Mouse (Mus musculus): ENCODE measurements around the gene Pwp2.
"Not testable (repeated sequence)": the region's sequence is repeated elsewhere in the genome, so short reads cannot be mapped to it uniquely, and the experiment has no call there.

Pwp2 gene

GRCm38 (mm10) chr10:78184531-78185380 lies at the start of gene Pwp2:
Gene Pwp2, minus strand, starts transcription at chr10:78185149.
- DNase-seq, result peak; percentile 92

DNA sequence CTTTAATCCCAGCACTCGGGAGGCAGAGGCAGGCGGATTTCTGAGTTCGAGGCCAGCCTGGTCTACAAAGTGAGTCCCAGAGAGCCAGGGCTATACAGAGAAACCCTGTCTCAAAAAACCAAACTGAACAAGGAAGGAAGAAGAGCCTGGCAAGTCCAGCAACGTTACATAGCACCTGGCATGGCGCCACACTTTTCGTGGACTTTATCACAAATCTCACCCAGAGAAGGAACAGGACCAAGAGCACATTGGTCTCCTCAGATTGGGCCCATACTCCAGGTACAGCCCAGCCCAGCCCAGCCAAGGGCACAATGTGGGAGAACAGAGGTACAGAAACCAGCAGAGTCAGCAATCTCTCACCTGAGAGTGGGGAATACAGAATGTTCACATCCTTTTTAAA lies 48.8 kb upstream of the Pwp2 start:
- no peak for DNase-seq

DNA sequence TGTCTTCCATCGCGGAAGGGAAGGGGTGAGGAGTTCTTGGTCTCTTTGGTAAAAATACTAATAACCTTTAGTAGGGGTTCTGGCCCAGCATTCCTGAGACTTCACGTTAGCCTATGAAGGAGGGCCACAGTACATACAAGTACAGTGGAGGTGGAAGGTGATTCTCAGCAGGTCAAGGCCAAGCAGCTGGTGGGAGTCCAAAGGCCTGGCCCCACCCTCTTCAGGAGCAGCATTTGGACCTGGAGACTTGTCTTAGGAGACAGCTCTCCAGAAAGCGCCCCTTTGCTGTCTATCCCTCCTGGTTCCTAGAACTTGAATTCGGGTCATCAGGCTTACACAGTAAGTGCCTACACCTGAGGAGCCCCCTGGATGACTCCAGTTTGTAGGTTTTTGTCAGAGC lies 48.2 kb upstream of the Pwp2 start:
- no peak for DNase-seq

DNA sequence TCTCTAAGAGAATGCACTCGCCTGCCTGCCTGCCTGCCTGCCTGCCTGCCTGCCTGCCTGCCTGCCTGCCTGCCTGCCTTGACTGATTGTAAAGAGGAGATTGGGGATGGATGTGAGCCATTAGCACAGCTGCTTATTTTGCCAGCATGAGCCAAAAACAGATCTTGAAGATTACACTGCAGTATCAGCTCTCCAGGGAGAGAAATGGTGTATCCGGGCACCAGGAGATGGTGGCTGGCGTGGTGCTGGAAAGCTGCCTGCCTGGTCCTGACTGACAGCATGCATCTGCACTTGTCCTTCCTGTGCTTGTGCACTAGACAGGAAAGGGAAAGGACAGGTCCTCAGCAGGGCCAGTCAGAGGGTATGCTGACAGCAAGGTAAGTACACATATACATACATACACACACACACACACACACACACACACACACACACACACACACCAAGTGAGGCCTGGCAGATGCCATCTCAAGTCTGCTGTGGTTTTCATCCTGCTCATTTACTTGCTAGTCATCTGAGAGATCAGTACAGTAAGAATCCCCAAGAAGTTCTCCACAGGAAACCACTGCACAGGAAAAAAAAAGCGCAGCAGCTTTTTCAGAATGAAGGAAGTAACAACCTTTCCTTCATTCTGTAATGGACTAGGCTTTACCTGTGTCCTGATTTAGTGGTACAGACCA lies 47.5 kb upstream of the Pwp2 start:
- DNase-seq, result no peak

- no peak for DNase-seq
Measured at GRCm38 (mm10) chr10:78228560-78228928, 43.6 kb upstream of the Pwp2 start.

DNA sequence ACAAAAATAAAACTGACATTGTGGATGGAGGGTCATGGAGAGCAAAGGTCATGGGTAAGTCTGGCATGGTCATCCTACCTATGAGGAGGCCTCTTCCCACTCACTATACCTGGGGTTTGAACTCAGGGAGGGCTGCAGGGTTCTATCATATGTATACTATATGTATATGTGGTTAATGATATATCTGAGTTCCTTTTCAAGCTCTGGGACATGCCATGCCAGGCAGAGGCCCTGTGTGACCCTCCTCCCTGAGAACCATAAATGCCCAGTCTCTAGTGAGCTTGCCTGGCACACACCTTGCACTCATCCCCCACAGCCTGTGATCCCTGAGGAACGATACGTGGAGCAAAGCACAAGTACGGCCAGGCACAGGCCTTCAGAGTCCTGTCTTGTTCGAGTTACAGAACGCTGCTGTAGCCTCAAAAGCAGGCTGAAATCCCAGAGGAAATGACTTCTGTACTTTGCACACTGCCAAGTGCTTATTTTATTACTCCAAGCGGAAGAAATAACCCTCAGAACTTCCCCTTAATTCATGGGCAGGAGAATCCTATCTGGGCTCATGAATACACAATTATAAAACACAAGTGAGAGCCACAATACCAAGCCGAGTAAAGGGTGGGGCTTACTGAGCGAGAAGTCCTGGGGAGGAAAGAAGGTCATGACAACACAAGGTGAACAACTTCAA lies 43.1 kb upstream of the Pwp2 start:
- no peak for DNase-seq

GRCm38 (mm10) chr10:78224136-78224535 lies 39.2 kb upstream of the Pwp2 start:
- no peak for DNase-seq

GRCm38 (mm10) chr10:78222908-78223307 lies 38.0 kb upstream of the Pwp2 start:
- DNase-seq, result no peak

DNA sequence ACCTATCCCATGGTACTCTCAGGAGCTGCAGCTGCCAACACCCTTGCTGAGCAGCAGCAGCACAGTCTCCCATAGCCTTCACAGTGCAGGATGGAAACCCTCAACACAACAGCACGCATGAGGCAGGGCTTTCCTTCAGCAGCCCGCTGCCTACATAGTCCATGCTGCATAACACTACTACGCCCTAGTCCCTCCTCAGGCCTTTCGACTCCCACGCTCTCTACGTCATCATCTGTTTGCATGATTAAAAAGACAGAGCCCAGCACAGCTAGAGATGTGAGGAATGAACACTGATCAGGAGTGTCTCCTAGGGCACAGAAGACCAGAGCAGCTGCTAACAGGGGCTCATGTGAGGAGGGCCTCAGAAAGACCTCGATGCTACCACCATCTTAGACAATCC lies 36.4 kb upstream of the Pwp2 start:
- no peak for DNase-seq

DNA sequence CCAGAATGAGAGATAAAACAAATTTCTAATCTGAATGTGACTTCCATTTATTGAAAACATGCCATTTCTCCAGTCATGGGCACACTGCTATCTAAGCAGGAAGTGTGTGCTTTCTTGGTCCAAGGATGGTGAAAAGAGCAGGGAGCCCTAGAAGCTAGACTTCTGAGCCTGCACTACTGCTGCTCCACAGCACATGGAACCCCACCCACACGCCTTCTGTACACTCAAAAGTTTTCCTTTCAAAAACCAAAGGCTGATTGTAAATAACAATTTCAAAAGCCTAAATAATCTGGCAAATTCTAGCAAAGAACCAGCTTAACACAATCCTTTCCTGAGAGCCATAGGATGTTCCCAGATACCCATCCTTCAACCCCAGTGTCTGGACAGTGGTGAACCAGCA lies 34.6 kb upstream of the Pwp2 start:
- DNase-seq, result no peak

DNA sequence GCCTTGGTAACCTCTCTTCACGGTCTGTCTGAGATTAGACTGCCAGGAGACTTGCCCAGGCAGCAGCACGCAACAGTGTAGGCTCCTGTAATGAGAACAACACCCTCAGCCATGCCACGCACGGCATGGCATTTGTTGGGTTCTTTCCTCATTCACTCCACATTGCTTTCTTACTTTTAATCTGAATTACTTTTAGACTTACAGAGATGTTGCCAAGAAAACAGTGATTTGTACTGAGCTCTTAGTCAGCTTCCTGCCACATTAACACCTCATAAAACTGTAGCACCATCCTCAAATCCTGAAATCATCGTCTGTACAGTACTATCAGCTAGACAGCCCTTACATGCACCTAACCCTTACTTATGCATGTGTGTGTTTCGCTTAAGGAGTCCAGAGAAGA lies 33.6 kb upstream of the Pwp2 start:
- DNase-seq, result no peak

- no peak for DNase-seq
Measured at GRCm38 (mm10) chr10:78216376-78217083, 31.6 kb upstream of the Pwp2 start.

DNA sequence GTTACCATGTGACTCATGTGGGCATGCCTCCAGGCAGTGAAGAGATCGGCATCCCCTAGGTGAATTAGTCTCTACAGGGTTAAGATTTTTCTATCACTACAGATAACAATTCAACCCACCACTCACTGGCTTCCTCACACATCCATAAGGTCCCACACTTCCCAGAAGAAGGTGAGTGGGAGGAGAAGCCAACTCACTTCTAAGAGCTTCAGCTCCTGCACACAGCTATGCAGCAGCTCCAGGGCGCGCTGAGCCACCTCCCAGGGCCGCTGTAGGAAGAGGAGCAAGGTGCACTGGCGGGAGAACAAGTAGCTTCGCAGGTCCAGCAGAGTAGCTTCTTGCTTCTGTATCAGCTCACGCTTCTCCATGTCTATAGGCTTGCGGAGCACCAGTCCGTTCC lies 29.4 kb upstream of the Pwp2 start:
- DNase-seq, result no peak

- no peak for DNase-seq
Measured at GRCm38 (mm10) chr10:78211311-78211710, 26.4 kb upstream of the Pwp2 start.

- DNase-seq, result no peak
Measured at GRCm38 (mm10) chr10:78201182-78201581, 16.2 kb upstream of the Pwp2 start.

DNA sequence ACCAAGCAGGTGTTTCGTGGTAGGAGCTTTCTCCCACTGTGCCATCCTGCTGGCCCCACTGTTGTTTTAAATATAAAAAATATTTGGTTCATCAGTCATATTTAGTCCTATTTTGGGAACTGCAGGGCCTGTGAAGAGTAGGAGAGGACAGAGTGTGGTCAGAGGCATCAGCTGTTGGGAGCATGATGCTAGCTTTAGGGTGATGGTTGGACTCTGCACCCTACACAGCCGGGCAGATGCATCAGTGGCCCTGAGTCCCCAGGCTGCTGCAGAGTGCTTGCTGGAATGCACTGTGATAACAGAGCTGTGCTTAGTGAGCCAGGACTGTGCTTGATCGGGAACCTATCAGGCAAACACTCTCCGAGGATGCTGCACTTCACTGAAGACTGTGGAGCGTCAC lies 8.0 kb upstream of the Pwp2 start:
- DNase-seq, result no peak

GRCm38 (mm10) chr10:78186076-78186475 lies 1.1 kb upstream of the Pwp2 start:
- not testable (repeated sequence) for DNase-seq

DNA sequence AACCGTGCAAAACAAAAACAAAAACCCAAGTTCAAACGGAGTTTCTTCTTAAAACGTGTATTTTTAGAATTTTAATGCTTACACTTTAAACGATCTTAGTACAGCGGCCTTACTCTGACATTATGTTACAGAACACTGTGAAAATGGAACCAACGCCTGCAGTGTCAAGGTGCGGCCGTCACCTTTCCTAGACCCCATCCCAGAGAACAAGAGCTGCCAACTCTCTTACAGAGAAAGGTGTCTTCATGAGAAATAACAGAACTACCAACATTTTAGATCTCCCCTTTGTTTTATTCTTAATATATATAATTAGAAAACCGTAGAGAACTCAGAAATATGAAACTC lies 404 bp upstream of the Pwp2 start:
- DNase-seq, result no peak

GRCm38 (mm10) chr10:78183577-78183976 lies 1.4 kb downstream of the Pwp2 start:
- DNase-seq, result no peak

GRCm38 (mm10) chr10:78182321-78182720 lies 2.6 kb downstream of the Pwp2 start:
- no peak for DNase-seq

DNA sequence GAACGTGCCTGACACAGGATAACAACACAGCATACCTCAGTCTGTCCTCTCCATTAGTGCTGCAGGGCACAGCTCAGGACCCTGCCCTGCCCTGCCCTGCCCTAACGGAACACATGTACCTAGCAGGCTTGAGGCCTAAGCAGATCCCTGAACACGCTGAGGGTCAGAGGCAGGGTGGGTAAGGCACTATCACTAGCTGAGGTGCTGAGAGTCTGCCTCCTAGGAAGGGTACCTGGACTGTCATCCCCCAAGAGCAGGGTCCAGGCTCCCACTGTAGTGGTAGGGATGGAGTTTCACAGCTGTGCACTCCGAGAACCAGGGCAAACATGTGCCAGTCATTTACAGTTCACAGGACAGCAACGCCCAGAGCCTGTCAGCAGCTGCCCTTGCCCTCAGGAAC lies 10.5 kb downstream of the Pwp2 start:
- no peak for DNase-seq

DNA sequence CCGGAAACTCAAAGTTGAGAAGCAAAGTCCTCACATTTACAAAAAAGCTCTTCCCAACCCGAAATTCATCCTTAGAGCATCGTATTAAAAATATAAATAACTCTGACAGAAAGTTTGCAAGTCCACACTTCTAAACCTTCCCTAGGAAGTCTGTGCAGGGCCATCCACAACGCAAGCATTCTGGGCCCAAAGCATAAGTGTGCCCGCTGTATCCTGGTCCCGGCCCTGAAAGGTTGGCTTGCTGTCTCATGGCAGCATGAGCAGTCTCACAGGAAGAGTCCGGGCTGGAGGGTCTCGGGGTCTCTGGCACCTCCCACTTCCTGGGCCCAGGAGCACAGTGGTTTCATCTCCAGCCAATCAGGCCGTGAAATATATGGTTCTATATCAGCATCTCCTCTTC lies 13.4 kb downstream of the Pwp2 start:
- no peak for DNase-seq

- no peak for DNase-seq
Measured at GRCm38 (mm10) chr10:78171057-78171456, 13.9 kb downstream of the Pwp2 start.

Data from lung, postnatal 14 days (tissue).